Mouse (Mus musculus): ENCODE data around the gene Msmp. TPM values are rescaled to one million over a fixed set of nuclear protein-coding genes. Genes with fewer than 3 reads are reported as not detected.

The Msmp gene
- polyA plus RNA-seq, 1 experiment = not detected

GRCm38 (mm10) chr4:43549055-43549454 lies 35.2 kb downstream of the Msmp start:
- Histone ChIP-seq H3K36me3 (ENCODE audit: control insufficient read depth, insufficient read depth, low read length, poor library complexity, severe bottlenecking) (peaks cover 65% of the 10 kb centered on the region), H3K4me1 (ENCODE audit: control insufficient read depth, insufficient read depth, low read length) (no peaks in the 10 kb centered on the region), H3K4me3 (ENCODE audit: low read depth, low read length) (no peak overlapping the region), H3K9ac (ENCODE audit: low read depth, poor library complexity, severe bottlenecking) (no peak overlapping the region), H3K9me3 (replicated peaks; ENCODE audit: control insufficient read depth, insufficient read depth, low read length, poor library complexity, severe bottlenecking) (no peaks in the 10 kb centered on the region), H3K27me3 (ENCODE audit: control insufficient read depth, insufficient read depth, low read length, poor library complexity, severe bottlenecking) (no peaks in the 10 kb centered on the region), H3K27ac (ENCODE audit: insufficient read depth, low read length) (no peak overlapping the region)
- TF ChIP-seq CTCF (IDR thresholded peaks at IDR 0.05; ENCODE audit: low read depth, low read length) (no peak), EP300 (IDR thresholded peaks at IDR 0.05; ENCODE audit: insufficient read depth, low read depth, low read length) (no peak), POLR2A (IDR thresholded peaks at IDR 0.05; ENCODE audit: insufficient read depth, low read length) (no peak)

- H3K27me3 ChIP-seq (ENCODE audit: control insufficient read depth, insufficient read depth, low read length, poor library complexity, severe bottlenecking) = no peaks in the 10 kb centered on the region
- H3K36me3 ChIP-seq (ENCODE audit: control insufficient read depth, insufficient read depth, low read length, poor library complexity, severe bottlenecking) = peaks cover 66% of the 10 kb centered on the region
- peaks cover 18% of the 10 kb centered on the region for H3K9me3 ChIP-seq (replicated peaks; ENCODE audit: control insufficient read depth, insufficient read depth, low read length, poor library complexity, severe bottlenecking)
- H3K4me1 ChIP-seq (ENCODE audit: control insufficient read depth, insufficient read depth, low read length) = no peaks in the 10 kb centered on the region
- H3K9ac ChIP-seq (ENCODE audit: low read depth, poor library complexity, severe bottlenecking) = no peak overlapping the region
- TF ChIP-seq POLR2A (IDR thresholded peaks at IDR 0.05; ENCODE audit: insufficient read depth, low read length) (no peak), CTCF (IDR thresholded peaks at IDR 0.05; ENCODE audit: low read depth, low read length) (no peak), EP300 (IDR thresholded peaks at IDR 0.05; ENCODE audit: insufficient read depth, low read depth, low read length) (no peak)
- no peak overlapping the region for H3K27ac ChIP-seq (ENCODE audit: insufficient read depth, low read length)
- no peak overlapping the region for H3K4me3 ChIP-seq (ENCODE audit: low read depth, low read length)
Observed at GRCm38 (mm10) chr4:43547160-43547559, 37.1 kb downstream of the Msmp start.

DNA sequence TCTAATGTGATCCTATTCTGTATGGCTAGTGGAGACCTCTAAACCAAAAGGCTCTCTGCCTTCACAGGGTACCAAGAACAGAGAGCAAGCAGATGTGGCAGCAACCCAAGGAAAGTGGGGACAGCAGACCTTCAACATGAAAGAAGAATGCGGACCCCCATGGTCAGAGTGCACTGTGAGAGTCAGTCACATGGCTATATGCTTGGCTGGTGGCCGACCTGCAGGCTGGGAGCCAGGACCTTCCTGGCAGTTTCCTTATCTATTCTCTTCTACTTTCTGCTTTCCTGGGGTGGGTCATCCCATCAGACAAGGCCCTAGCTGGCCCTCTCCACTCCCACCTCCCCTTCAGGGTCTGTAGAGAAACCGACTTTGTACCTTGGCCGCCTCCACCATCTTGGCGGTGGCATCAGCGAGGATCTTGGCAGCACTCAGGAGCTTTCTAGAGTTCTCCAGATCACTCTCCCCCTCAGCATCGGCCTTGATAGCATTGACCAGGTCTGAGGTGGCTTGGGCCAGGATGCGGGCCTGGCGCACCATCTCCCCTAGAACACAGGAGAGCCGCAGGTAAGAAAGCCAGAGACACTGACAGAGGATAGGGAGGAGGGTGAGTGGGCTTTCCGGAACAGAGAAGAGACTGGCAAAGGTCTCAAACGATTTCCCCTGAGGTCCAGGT lies 37.8 kb downstream of the Msmp start:
- Histone ChIP-seq H3K36me3 (ENCODE audit: control insufficient read depth, insufficient read depth, low read length, poor library complexity, severe bottlenecking) (peaks cover 70% of the 10 kb centered on the region), H3K9me3 (replicated peaks; ENCODE audit: control insufficient read depth, insufficient read depth, low read length, poor library complexity, severe bottlenecking) (peaks cover 25% of the 10 kb centered on the region), H3K9ac (ENCODE audit: low read depth, poor library complexity, severe bottlenecking) (no peak overlapping the region), H3K27ac (ENCODE audit: insufficient read depth, low read length) (no peak overlapping the region), H3K4me3 (ENCODE audit: low read depth, low read length) (no peak overlapping the region), H3K27me3 (ENCODE audit: control insufficient read depth, insufficient read depth, low read length, poor library complexity, severe bottlenecking) (no peaks in the 10 kb centered on the region), H3K4me1 (ENCODE audit: control insufficient read depth, insufficient read depth, low read length) (no peaks in the 10 kb centered on the region)
- TF ChIP-seq POLR2A (IDR thresholded peaks at IDR 0.05; ENCODE audit: insufficient read depth, low read length) (no peak), EP300 (IDR thresholded peaks at IDR 0.05; ENCODE audit: insufficient read depth, low read depth, low read length) (no peak), CTCF (IDR thresholded peaks at IDR 0.05; ENCODE audit: low read depth, low read length) (no peak)

GRCm38 (mm10) chr4:43542044-43542443 lies 42.2 kb downstream of the Msmp start:
- Histone ChIP-seq H3K4me3 (ENCODE audit: low read depth, low read length) (no peak overlapping the region), H3K9ac (ENCODE audit: low read depth, poor library complexity, severe bottlenecking) (no peak overlapping the region), H3K27ac (ENCODE audit: insufficient read depth, low read length) (no peak overlapping the region), H3K4me1 (ENCODE audit: control insufficient read depth, insufficient read depth, low read length) (no peaks in the 10 kb centered on the region), H3K9me3 (replicated peaks; ENCODE audit: control insufficient read depth, insufficient read depth, low read length, poor library complexity, severe bottlenecking) (peaks cover 43% of the 10 kb centered on the region), H3K27me3 (ENCODE audit: control insufficient read depth, insufficient read depth, low read length, poor library complexity, severe bottlenecking) (no peaks in the 10 kb centered on the region), H3K36me3 (ENCODE audit: control insufficient read depth, insufficient read depth, low read length, poor library complexity, severe bottlenecking) (peaks cover 83% of the 10 kb centered on the region)
- TF ChIP-seq EP300 (IDR thresholded peaks at IDR 0.05; ENCODE audit: insufficient read depth, low read depth, low read length) = no peak
- no peak for TF ChIP-seq CTCF (IDR thresholded peaks at IDR 0.05; ENCODE audit: low read depth, low read length)
- TF ChIP-seq POLR2A (IDR thresholded peaks at IDR 0.05; ENCODE audit: insufficient read depth, low read length) = no peak

DNA sequence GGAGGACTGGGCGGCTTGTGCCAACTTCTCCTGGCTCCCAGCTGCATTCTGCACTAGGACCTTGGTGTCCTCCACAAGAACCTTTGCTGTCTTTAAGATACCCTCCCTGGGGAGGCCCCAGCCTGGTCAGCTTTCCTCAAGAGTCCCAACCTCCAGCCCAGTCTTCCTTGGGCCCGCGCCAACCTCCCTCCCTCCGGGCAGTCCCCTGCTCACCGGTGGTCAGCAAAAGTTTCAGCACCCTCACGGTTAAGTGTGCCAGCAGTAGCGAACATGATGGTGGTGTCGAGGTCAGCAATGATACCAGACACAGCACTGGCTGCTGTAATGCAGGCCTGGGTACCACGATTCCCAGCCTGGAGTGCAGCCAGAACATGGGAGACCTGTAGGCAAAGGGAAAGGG lies 48.3 kb downstream of the Msmp start:
- Histone ChIP-seq H3K9ac (ENCODE audit: low read depth, poor library complexity, severe bottlenecking) (no peak overlapping the region), H3K4me3 (ENCODE audit: low read depth, low read length) (no peak overlapping the region), H3K36me3 (ENCODE audit: control insufficient read depth, insufficient read depth, low read length, poor library complexity, severe bottlenecking) (peaks cover 64% of the 10 kb centered on the region), H3K27ac (ENCODE audit: insufficient read depth, low read length) (no peak overlapping the region), H3K4me1 (ENCODE audit: control insufficient read depth, insufficient read depth, low read length) (peaks cover 3% of the 10 kb centered on the region), H3K27me3 (ENCODE audit: control insufficient read depth, insufficient read depth, low read length, poor library complexity, severe bottlenecking) (no peaks in the 10 kb centered on the region), H3K9me3 (replicated peaks; ENCODE audit: control insufficient read depth, insufficient read depth, low read length, poor library complexity, severe bottlenecking) (peaks cover 14% of the 10 kb centered on the region)
- TF ChIP-seq EP300 (IDR thresholded peaks at IDR 0.05; ENCODE audit: insufficient read depth, low read depth, low read length) (no peak), POLR2A (IDR thresholded peaks at IDR 0.05; ENCODE audit: insufficient read depth, low read length) (no peak), CTCF (IDR thresholded peaks at IDR 0.05; ENCODE audit: low read depth, low read length) (no peak)

GRCm38 (mm10) chr4:43535628-43536027 lies 48.7 kb downstream of the Msmp start:
- Histone ChIP-seq H3K4me3 (ENCODE audit: low read depth, low read length) (no peak overlapping the region), H3K27ac (ENCODE audit: insufficient read depth, low read length) (no peak overlapping the region), H3K9ac (ENCODE audit: low read depth, poor library complexity, severe bottlenecking) (no peak overlapping the region), H3K4me1 (ENCODE audit: control insufficient read depth, insufficient read depth, low read length) (peaks cover 3% of the 10 kb centered on the region), H3K36me3 (ENCODE audit: control insufficient read depth, insufficient read depth, low read length, poor library complexity, severe bottlenecking) (peaks cover 64% of the 10 kb centered on the region), H3K27me3 (ENCODE audit: control insufficient read depth, insufficient read depth, low read length, poor library complexity, severe bottlenecking) (no peaks in the 10 kb centered on the region), H3K9me3 (replicated peaks; ENCODE audit: control insufficient read depth, insufficient read depth, low read length, poor library complexity, severe bottlenecking) (peaks cover 10% of the 10 kb centered on the region)
- TF ChIP-seq EP300 (IDR thresholded peaks at IDR 0.05; ENCODE audit: insufficient read depth, low read depth, low read length) = no peak
- TF ChIP-seq POLR2A (IDR thresholded peaks at IDR 0.05; ENCODE audit: insufficient read depth, low read length) = no peak
- no peak for TF ChIP-seq CTCF (IDR thresholded peaks at IDR 0.05; ENCODE audit: low read depth, low read length)
